Mouse (Mus musculus) forebrain, embryonic 16.5 days (tissue): ENCODE measurements at regions not wholly inside any gene's neighbourhood (a gene's known extent, or its start where the extent isn't known, plus 50 kb on each side); places are given as distances from the start of the nearest gene placed in this dataset.

Experiments used
- ATAC-seq: fragments of 200-750 bp; cut with Nextera tagmentation; 2 replicates; pipeline ENCODE4 v1.8.0; 2017; ENCODE audit warnings: mild to moderate bottlenecking, moderate library complexity
- H3K27ac ChIP-seq: fragments of 300-500 bp; sonication (generic); 2 replicates; pipeline ENCODE4 v1.5.1; 2014; ENCODE audit warnings: low read length, control low read depth
- H3K27me3 ChIP-seq: fragments of 300-500 bp; sonication (generic); replicated peaks from 2 replicates; pipeline ENCODE4 v1.6.1; 2014; ENCODE audit warnings: low read length; ENCODE audit not compliant: control insufficient read depth, insufficient read depth
- H3K36me3 ChIP-seq: fragments of 300-500 bp; sonication (generic); 2 replicates; pipeline ENCODE4 v1.6.1; 2014; ENCODE audit not compliant: control insufficient read depth, insufficient read depth
- H3K4me1 ChIP-seq: fragments of 300-500 bp; sonication (generic); replicated peaks from 2 replicates; pipeline ENCODE4 v1.6.1; 2014; ENCODE audit warnings: low read length; ENCODE audit not compliant: control insufficient read depth, insufficient read depth
- H3K4me2 ChIP-seq: fragments of 300-500 bp; sonication (generic); 2 replicates; pipeline ENCODE4 v1.6.1; 2014; ENCODE audit warnings: mild to moderate bottlenecking, low read length, control low read depth
- H3K4me3 ChIP-seq: fragments of 300-500 bp; sonication (generic); replicated peaks from 2 replicates; pipeline ENCODE4 v1.5.1; 2014; ENCODE audit warnings: mild to moderate bottlenecking, low read length, control low read depth
- H3K9ac ChIP-seq: fragments of 300-500 bp; sonication (generic); replicated peaks from 2 replicates; pipeline ENCODE4 v1.6.1; 2014; ENCODE audit warnings: low read depth, low read length, control low read depth
- H3K9me3 ChIP-seq: fragments of 300-500 bp; sonication (generic); 2 replicates; pipeline ENCODE4 v1.6.1; 2016; ENCODE audit warnings: low read length; ENCODE audit not compliant: control insufficient read depth
- WGBS: fragments of 180-500 bp; shearing (Covaris S2); extraction: QIAGEN DNeasy Blood & Tissue Kit; methylation state at CpG from one replicate; pipeline ENCODE4 v1.1.7; 2014; 5-methylcytosine and 5-hydroxymethylcytosine counted together

GRCm38 (mm10) chr6:98483319-98484123, 141.0 kb upstream of the Gm765 start:
- WGBS: 35% methylated on average over 3 of the region's 3 CpGs
- H3K9me3 ChIP-seq: no peaks in the 10 kb centered on the region
- peak; percentile 49 for ATAC-seq

GRCm38 (mm10) chr6:98482319-98482718, 139.8 kb upstream of the Gm765 start:
- Histone ChIP-seq H3K27ac (no peak overlapping the region), H3K36me3 (no peaks in the 10 kb centered on the region), H3K27me3 (no peaks in the 10 kb centered on the region), H3K4me1 (0 out of 2 replicates have a peak, but pooled peaks cover 3% of the 10 kb centered on the region), H3K9ac (no peak overlapping the region), H3K9me3 (no peaks in the 10 kb centered on the region), H3K4me3 (no peak overlapping the region), H3K4me2 (no peak overlapping the region)
- WGBS: 93% methylated on average over 2 of the region's 2 CpGs
- ATAC-seq: no peak

More at GRCm38 (mm10) chr6:98483319-98484123, 141.0 kb upstream of the Gm765 start:
- Histone ChIP-seq H3K36me3 (no peaks in the 10 kb centered on the region), H3K4me3 (no peak overlapping the region), H3K4me1 (0 out of 2 replicates have a peak, but pooled peaks cover 3% of the 10 kb centered on the region), H3K4me2 (no peak overlapping the region), H3K27ac (no peak overlapping the region), H3K9ac (no peak overlapping the region), H3K27me3 (no peaks in the 10 kb centered on the region)

- no peaks in the 10 kb centered on the region for H3K9me3 ChIP-seq
- H3K9ac ChIP-seq: no peak overlapping the region
- H3K36me3 ChIP-seq: no peaks in the 10 kb centered on the region
- H3K4me2 ChIP-seq: no peak overlapping the region
- no peaks in the 10 kb centered on the region for H3K27me3 ChIP-seq
- no peak for ATAC-seq
- no peak overlapping the region for H3K27ac ChIP-seq
- no peak overlapping the region for H3K4me3 ChIP-seq
- H3K4me1 ChIP-seq: no peaks in the 10 kb centered on the region
Observed at GRCm38 (mm10) chr6:98467563-98467962, 125.0 kb upstream of the Gm765 start.

GRCm38 (mm10) chr6:98452277-98452676, 109.7 kb upstream of the Gm765 start:
- no peaks in the 10 kb centered on the region for H3K4me1 ChIP-seq
- no peak overlapping the region for H3K27ac ChIP-seq
- H3K36me3 ChIP-seq: no peaks in the 10 kb centered on the region
- WGBS: 66% methylated on average over 7 of the region's 7 CpGs
- no peak overlapping the region for H3K4me2 ChIP-seq
- H3K9ac ChIP-seq: no peak overlapping the region
- no peak for ATAC-seq
- no peaks in the 10 kb centered on the region for H3K9me3 ChIP-seq
- H3K27me3 ChIP-seq: no peaks in the 10 kb centered on the region
- H3K4me3 ChIP-seq: no peak overlapping the region

- Histone ChIP-seq H3K27ac (no peak overlapping the region), H3K9ac (no peak overlapping the region), H3K4me1 (no peaks in the 10 kb centered on the region), H3K27me3 (no peaks in the 10 kb centered on the region), H3K4me3 (no peak overlapping the region), H3K36me3 (no peaks in the 10 kb centered on the region), H3K4me2 (no peak overlapping the region), H3K9me3 (no peaks in the 10 kb centered on the region)
- ATAC-seq: no peak
- WGBS: 30% methylated on average over 6 of the region's 6 CpGs
Observed at GRCm38 (mm10) chr6:98435676-98436075, 93.1 kb upstream of the Gm765 start.

- Histone ChIP-seq H3K4me2 (no peak overlapping the region), H3K27me3 (no peaks in the 10 kb centered on the region), H3K4me3 (no peak overlapping the region), H3K4me1 (no peaks in the 10 kb centered on the region), H3K9me3 (no peaks in the 10 kb centered on the region), H3K36me3 (no peaks in the 10 kb centered on the region), H3K9ac (no peak overlapping the region), H3K27ac (peak overlapping the region; percentile 53)
- WGBS: 73% methylated on average over 6 of the region's 6 CpGs
- no peak for ATAC-seq
Observed at GRCm38 (mm10) chr6:98433286-98433685, 90.7 kb upstream of the Gm765 start.

- Histone ChIP-seq H3K36me3 (no peaks in the 10 kb centered on the region), H3K4me3 (no peak overlapping the region), H3K27ac (no peak overlapping the region), H3K4me2 (no peak overlapping the region), H3K27me3 (no peaks in the 10 kb centered on the region), H3K4me1 (no peaks in the 10 kb centered on the region), H3K9ac (no peak overlapping the region), H3K9me3 (no peaks in the 10 kb centered on the region)
- no peak for ATAC-seq
- 74% methylated on average over 5 of the region's 5 CpGs for WGBS
Observed at GRCm38 (mm10) chr6:98429120-98429519, 86.6 kb upstream of the Gm765 start.

- ATAC-seq: no peak
- no peak overlapping the region for H3K27ac ChIP-seq
- no peaks in the 10 kb centered on the region for H3K9me3 ChIP-seq
- no peaks in the 10 kb centered on the region for H3K27me3 ChIP-seq
- no peak overlapping the region for H3K4me2 ChIP-seq
- no peak overlapping the region for H3K9ac ChIP-seq
- 97% methylated on average over 1 of the region's 1 CpGs for WGBS
- no peaks in the 10 kb centered on the region for H3K36me3 ChIP-seq
- H3K4me3 ChIP-seq: no peak overlapping the region
- no peaks in the 10 kb centered on the region for H3K4me1 ChIP-seq
Observed at GRCm38 (mm10) chr6:98402605-98403004, 60.1 kb upstream of the Gm765 start.

GRCm38 (mm10) chr6:98394589-98394988, 52.0 kb upstream of the Gm765 start:
- WGBS: 62% methylated on average over 5 of the region's 5 CpGs
- no peak overlapping the region for H3K27ac ChIP-seq
- H3K4me3 ChIP-seq: no peak overlapping the region
- no peaks in the 10 kb centered on the region for H3K9me3 ChIP-seq
- H3K27me3 ChIP-seq: no peaks in the 10 kb centered on the region
- no peak overlapping the region for H3K4me2 ChIP-seq
- H3K9ac ChIP-seq: no peak overlapping the region
- no peak for ATAC-seq
- H3K36me3 ChIP-seq: no peaks in the 10 kb centered on the region
- H3K4me1 ChIP-seq: no peaks in the 10 kb centered on the region
